Mouse (Mus musculus) skeletal muscle tissue, adult 2 months (tissue): Measurements from ENCODE around the gene Tekt1.
"Not testable (repeated sequence)": the region's sequence is repeated elsewhere in the genome, so short reads cannot be mapped to it uniquely, and the experiment has no call there.

Source experiments
- DNase-seq: peaks from one replicate; pipeline ENCODE4 v3.0.0-alpha.2; 2012; ENCODE audit warnings: low read depth, low spot score

Gene Tekt1

GRCm38 (mm10) chr11:72389407-72390142, 27.3 kb upstream of the Tekt1 start:
- DNase-seq: peak; percentile 81

GRCm38 (mm10) chr11:72388113-72388529, 25.9 kb upstream of the Tekt1 start:
- peak; percentile 94 for DNase-seq

GRCm38 (mm10) chr11:72379351-72379750, 17.1 kb upstream of the Tekt1 start:
- DNase-seq: peak; percentile 87

- DNase-seq: peak; percentile 94
Measured at GRCm38 (mm10) chr11:72378222-72378621, 16.0 kb upstream of the Tekt1 start.

GRCm38 (mm10) chr11:72376562-72376961, 14.3 kb upstream of the Tekt1 start:
- DNase-seq: no peak

GRCm38 (mm10) chr11:72369904-72370672, 7.8 kb upstream of the Tekt1 start:
- DNase-seq: peak; percentile 81

GRCm38 (mm10) chr11:72367934-72368674, 5.9 kb upstream of the Tekt1 start:
- DNase-seq: no peak

- DNase-seq: no peak
Measured at GRCm38 (mm10) chr11:72366126-72366525, 3.9 kb upstream of the Tekt1 start.

GRCm38 (mm10) chr11:72364526-72364925, 2.3 kb upstream of the Tekt1 start:
- no peak for DNase-seq

GRCm38 (mm10) chr11:72363523-72364240, 1.4 kb upstream of the Tekt1 start:
- DNase-seq: no peak

- no peak for DNase-seq
Measured at GRCm38 (mm10) chr11:72361385-72362346, 576 bp downstream of the Tekt1 start.

- peak; percentile 56 for DNase-seq
Measured at GRCm38 (mm10) chr11:72354971-72355728, 7.1 kb downstream of the Tekt1 start.

GRCm38 (mm10) chr11:72353186-72353585, 9.1 kb downstream of the Tekt1 start:
- DNase-seq: no peak

GRCm38 (mm10) chr11:72352272-72352671, 10.0 kb downstream of the Tekt1 start:
- DNase-seq: no peak

GRCm38 (mm10) chr11:72349652-72350051, 12.6 kb downstream of the Tekt1 start:
- DNase-seq: no peak

- peak; percentile 63 for DNase-seq
Measured at GRCm38 (mm10) chr11:72349016-72349415, 13.2 kb downstream of the Tekt1 start.

GRCm38 (mm10) chr11:72348563-72348962, 13.7 kb downstream of the Tekt1 start:
- no peak for DNase-seq

GRCm38 (mm10) chr11:72344486-72344885, 17.8 kb downstream of the Tekt1 start:
- no peak for DNase-seq

- DNase-seq: peak; percentile 62
Measured at GRCm38 (mm10) chr11:72343904-72344303, 18.3 kb downstream of the Tekt1 start.

- not testable (repeated sequence) for DNase-seq
Measured at GRCm38 (mm10) chr11:72343238-72343625, 19.0 kb downstream of the Tekt1 start.
